Mouse (Mus musculus) lung, postnatal 0 days (tissue): ENCODE measurements around the gene Pou2f2. TPM values are rescaled to one million over a fixed set of nuclear protein-coding genes. Genes with fewer than 3 reads are reported as not detected.

Experiments
- ATAC-seq: fragments of 200-750 bp; cut with Nextera tagmentation; 2 replicates; pipeline ENCODE4 v1.8.0; 2017; ENCODE audit warnings: moderate library complexity
- DNase-seq: peaks from one replicate; pipeline ENCODE4 v3.0.0-alpha.2; 2016; ENCODE audit warnings: low spot score
- H3K27ac ChIP-seq: fragments of 300-500 bp; sonication (generic); 2 replicates; pipeline ENCODE4 v1.5.1; 2014; ENCODE audit warnings: antibody characterized with exemption, mild to moderate bottlenecking, low read length, mixed read lengths
- H3K27me3 ChIP-seq: fragments of 300-500 bp; sonication (generic); replicated peaks from 2 replicates; pipeline ENCODE4 v1.6.1; 2014; ENCODE audit warnings: low read length, mixed read lengths; ENCODE audit not compliant: insufficient read depth
- H3K36me3 ChIP-seq: fragments of 300-500 bp; sonication (generic); 2 replicates; pipeline ENCODE4 v1.6.1; 2014; ENCODE audit warnings: low read length, mixed read lengths; ENCODE audit not compliant: insufficient read depth
- H3K4me1 ChIP-seq: fragments of 300-500 bp; sonication (generic); 2 replicates; pipeline ENCODE4 v1.6.1; 2014; ENCODE audit warnings: antibody characterized with exemption, low read depth, low read length, mixed read lengths; ENCODE audit not compliant: insufficient read depth
- H3K4me2 ChIP-seq: fragments of 300-500 bp; sonication (generic); replicated peaks from 2 replicates; pipeline ENCODE4 v1.6.1; 2014; ENCODE audit warnings: low read depth, mild to moderate bottlenecking, low read length, moderate library complexity, mixed read lengths
- H3K4me3 ChIP-seq: fragments of 300-500 bp; sonication (generic); 2 replicates; pipeline ENCODE4 v1.5.1; 2014; ENCODE audit warnings: low read depth, low read length
- H3K9ac ChIP-seq: fragments of 300-500 bp; sonication (generic); replicated peaks from 2 replicates; pipeline ENCODE4 v1.6.1; 2014; ENCODE audit warnings: low read depth, mild to moderate bottlenecking
- H3K9me3 ChIP-seq: fragments of 300-500 bp; sonication (generic); 2 replicates; pipeline ENCODE4 v1.6.1; 2016; ENCODE audit warnings: low read length, mixed read lengths
- CTCF ChIP-seq: IDR thresholded peaks from 2 replicates; pipeline ENCODE4 v1.5.1; 2016; ENCODE audit warnings: antibody characterized with exemption, mild to moderate bottlenecking
- EP300 ChIP-seq: IDR thresholded peaks from 2 replicates; pipeline ENCODE4 v1.6.1; 2016; ENCODE audit warnings: antibody characterized with exemption, mild to moderate bottlenecking, control low read depth
- WGBS: fragments of 180-500 bp; shearing (Covaris S2); extraction: QIAGEN DNeasy Blood & Tissue Kit; methylation state at CpG from one replicate; pipeline ENCODE4 v1.1.7; 2014; 5-methylcytosine and 5-hydroxymethylcytosine counted together
- polyA plus RNA-seq: library from polyadenylated mRNA; unstranded; fragments of >200 nt; fragmentation: Nextera tagmentation; extraction: Ambion mirVana; gene quantifications from 2 replicates; pipeline ENCODE4 v1.2.1, GENCODE M21; 2015

Pou2f2 gene
- polyA plus RNA-seq = 0.98 and 1.4 TPM in 2 replicates

DNA sequence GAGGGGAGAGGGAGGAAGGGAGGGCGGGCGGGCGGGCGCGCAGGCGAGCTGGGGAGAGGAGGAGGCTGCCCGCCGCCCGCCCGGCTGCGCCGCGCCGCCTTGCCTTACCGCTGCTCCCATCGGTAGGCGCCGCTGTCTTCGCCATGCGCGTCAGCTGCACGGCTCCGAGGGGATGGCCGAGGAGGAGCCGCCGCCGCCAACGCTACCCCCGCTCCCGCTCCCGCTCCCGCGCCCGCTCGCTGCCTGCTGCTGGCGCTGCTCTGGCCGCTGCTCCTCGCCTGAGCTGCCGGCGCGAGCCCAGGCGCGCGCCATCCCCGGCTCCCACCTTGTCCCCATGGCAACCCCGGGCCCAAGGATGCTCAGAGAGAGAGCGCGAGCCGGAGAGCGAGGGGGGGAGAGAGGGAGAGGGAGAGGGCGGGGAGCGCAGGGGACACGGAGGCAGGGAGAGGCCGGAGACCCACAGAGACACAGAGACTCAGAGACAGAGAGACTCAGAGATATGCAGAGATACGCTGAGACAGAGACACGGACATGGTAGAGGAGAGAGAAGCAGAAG lies at the start of gene Pou2f2:
Pou2f2 (minus strand) TSS at position 121 of the 556 bp plus-strand sequence.
- Histone ChIP-seq H3K36me3 (no peaks in the 10 kb centered on the region), H3K27me3 (peaks cover 77% of the 10 kb centered on the region), H3K4me3 (peak within 1 kb of the TSS; percentile 18), H3K27ac (no peak within 1 kb of the TSS), H3K9me3 (no peaks in the 10 kb centered on the region), H3K9ac (no peak within 1 kb of the TSS), H3K4me1 (no peaks in the 10 kb centered on the region), H3K4me2 (peak within 1 kb of the TSS; percentile 64)
- peak; percentile 68 for DNase-seq
- WGBS = 2% methylated on average over 37 of the region's 56 CpGs
- TF ChIP-seq EP300 = no peak
- peak; percentile 55 for TF ChIP-seq CTCF
- ATAC-seq = peak; percentile 86

DNA sequence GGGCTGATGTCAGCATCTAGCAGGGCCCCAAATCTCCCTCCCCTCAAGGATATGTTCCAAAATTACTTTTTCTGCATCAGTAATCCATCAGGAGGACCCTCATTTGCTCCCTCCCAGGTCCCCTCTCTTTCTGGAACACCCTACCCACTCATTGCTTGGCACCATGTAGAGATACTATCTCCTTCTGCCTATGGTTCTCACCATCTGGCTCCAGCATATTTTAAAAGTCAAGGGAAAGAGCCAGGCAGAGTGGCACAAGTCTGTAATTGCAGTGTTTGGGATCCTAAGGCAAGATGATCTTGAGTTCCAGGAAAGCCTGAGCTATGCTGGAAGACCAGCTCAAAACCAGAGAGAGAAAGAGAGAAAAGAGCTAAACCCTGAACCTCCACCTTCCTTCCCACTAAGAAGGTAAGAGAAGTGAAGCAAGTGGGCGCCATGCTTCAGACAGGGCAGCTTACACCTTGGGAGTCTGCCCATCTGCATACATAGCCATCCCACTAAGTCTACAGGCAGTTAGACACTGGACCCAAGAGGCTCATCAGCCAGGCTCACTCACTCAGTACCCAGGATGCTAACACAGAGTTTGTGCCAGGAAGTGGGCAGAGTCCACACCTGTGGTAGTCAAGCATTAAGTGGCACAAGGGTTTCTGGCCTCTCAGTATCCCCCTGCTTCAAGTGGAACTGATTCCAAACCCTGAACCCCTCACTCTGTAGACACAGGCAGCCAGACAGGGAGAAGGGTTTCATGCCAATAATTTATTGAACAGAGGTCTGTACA lies 48.2 kb upstream of the Pou2f2 start:
- Histone ChIP-seq H3K4me3 (no peak overlapping the region), H3K36me3 (peaks cover 51% of the 10 kb centered on the region), H3K9me3 (no peaks in the 10 kb centered on the region), H3K9ac (no peak overlapping the region), H3K27me3 (no peaks in the 10 kb centered on the region), H3K4me1 (no peaks in the 10 kb centered on the region), H3K4me2 (no peak overlapping the region), H3K27ac (no peak overlapping the region)
- WGBS = 93% methylated on average over 1 of the region's 1 CpGs
- TF ChIP-seq CTCF (no peak), EP300 (no peak)
- DNase-seq = no peak
- ATAC-seq = no peak

DNA sequence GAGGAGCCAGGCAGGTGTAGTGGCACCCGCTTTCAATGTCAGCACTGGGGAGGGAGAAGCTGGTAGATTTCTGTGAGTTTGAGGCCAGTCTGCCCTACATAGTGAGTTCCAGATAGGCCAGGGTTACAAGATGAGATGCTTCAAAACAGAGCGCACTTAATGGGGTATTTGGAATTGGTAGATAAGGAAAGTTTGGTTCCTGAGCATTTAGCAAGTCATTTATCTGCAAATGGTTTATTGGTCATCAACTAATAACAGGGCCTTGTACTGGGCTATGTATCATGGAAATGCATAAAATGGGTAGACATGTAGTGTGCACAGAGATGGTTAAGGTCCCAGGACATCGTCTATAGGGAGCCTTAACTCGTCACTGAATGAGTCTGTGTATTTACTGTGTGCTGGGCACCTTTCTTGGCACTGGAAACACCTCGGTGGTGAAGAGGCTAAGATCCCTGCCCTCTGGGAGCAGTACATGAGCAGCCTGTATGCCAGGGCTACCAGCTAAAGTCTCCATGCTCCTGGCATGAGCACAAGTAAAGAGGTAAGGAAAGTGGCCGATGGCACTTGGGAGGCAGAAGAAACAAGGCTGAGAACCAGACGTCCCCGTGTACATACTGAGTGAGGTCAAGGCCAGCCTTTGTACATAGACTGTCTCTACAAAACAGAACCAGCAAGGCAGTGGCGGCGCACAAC lies 42.9 kb upstream of the Pou2f2 start:
- H3K4me2 ChIP-seq = peak overlapping the region; percentile 85
- ATAC-seq = no peak
- H3K27ac ChIP-seq = no peak overlapping the region
- WGBS = 74% methylated on average over 10 of the region's 10 CpGs
- H3K9ac ChIP-seq = 0 out of 2 replicates have a peak overlapping the region, but pooled peaks have one; percentile 5
- no peak for DNase-seq
- no peak overlapping the region for H3K4me3 ChIP-seq
- H3K36me3 ChIP-seq = peaks cover 21% of the 10 kb centered on the region
- no peak for TF ChIP-seq EP300
- no peak for TF ChIP-seq CTCF
- H3K27me3 ChIP-seq = no peaks in the 10 kb centered on the region
- H3K9me3 ChIP-seq = no peaks in the 10 kb centered on the region
- H3K4me1 ChIP-seq = peaks cover 10% of the 10 kb centered on the region

DNA sequence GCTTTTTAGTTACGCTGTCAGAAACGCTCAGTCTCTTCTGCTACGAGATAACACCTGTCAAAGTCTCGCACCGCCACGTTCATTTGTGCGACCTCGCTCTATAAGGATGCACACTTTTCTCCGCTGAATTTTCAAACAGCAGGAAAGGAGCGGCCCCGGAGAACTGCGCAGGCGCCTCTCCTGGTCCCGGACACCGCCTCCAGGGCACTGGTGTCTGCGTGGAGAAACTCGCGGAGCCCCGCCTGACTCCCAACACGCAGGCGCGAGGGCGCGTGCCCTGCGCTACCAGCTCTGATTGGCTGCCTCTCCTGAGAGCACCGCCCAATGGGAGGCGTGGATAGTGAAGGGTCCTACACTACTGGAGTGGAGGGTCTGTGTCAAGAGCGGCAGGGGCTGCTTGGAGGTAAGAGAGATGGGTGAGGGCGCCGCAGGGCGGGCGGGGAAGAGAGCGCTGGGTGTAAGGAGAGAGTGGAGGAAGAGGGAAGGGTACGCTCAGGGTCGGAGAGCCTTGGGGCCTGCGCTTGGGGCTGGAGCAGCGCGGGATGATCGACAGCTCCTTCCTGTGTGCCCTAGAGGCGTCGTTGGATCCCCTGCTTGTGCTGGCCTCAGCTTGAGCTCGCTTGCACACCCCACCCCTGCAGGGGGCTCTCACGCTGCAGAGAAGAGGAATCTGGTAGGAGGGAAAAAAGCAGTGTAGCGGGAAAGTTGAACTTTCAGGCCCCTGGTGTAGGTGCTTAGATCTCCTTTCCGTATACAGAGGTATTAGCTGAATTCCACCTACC lies 41.8 kb upstream of the Pou2f2 start, which contains the start of gene Zfp526:
Zfp526 (plus strand) TSS at position 324 of the 782 bp plus-strand sequence.
- peaks cover 10% of the 10 kb centered on the region for H3K4me1 ChIP-seq
- peak within 1 kb of the TSS; percentile 69 for H3K4me3 ChIP-seq
- no peaks in the 10 kb centered on the region for H3K27me3 ChIP-seq
- no peaks in the 10 kb centered on the region for H3K9me3 ChIP-seq
- peak within 1 kb of the TSS; percentile 65 for H3K9ac ChIP-seq
- WGBS = under 1% methylated on average over 44 of the region's 45 CpGs
- H3K27ac ChIP-seq = peak within 1 kb of the TSS; percentile 90
- ATAC-seq = peak; percentile 93
- peaks cover 14% of the 10 kb centered on the region for H3K36me3 ChIP-seq
- peak; percentile 98 for DNase-seq
- TF ChIP-seq CTCF = peak; percentile 58
- TF ChIP-seq EP300 = no peak
- peak within 1 kb of the TSS; percentile 85 for H3K4me2 ChIP-seq

DNA sequence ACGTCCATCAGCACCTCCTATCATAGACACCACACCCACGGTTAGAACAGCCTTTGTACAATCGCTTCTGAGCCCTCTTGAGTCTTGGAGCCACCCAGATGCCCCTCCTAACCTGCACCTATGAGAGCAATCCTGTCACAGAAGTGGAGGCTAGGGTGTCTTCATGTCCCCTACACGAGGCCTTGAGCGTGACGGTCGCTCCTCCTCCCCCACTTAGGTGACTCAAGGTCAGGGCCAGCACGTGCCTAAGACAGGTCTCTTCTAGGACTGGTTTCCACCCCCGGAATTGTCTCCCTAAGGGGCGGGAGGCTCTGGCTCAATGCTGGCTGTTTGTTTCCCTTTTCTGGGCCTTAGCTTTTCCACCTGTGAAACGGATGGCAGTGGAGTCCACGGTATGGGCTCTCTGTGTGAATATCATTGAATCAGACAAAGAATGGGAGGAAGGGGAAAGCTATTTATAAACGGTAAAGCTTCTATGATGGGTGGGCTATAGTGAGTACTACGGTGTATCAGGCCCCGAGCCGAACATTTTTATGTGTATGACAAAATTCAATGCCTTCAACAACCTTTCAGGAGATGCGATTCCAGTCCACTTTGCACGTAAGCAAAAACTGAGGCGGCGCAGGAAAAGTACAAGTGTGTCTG lies 41.1 kb upstream of the Pou2f2 start, which contains the start of gene Dedd2:
Dedd2 (minus strand) TSS at position 159 of the 645 bp plus-strand sequence.
- DNase-seq = peak; percentile 42
- peak within 1 kb of the TSS; percentile 90 for H3K27ac ChIP-seq
- peak within 1 kb of the TSS; percentile 85 for H3K4me2 ChIP-seq
- peak within 1 kb of the TSS; percentile 68 for H3K9ac ChIP-seq
- TF ChIP-seq CTCF (no peak), EP300 (no peak)
- ATAC-seq = no peak
- peaks cover 10% of the 10 kb centered on the region for H3K4me1 ChIP-seq
- peak within 1 kb of the TSS; percentile 69 for H3K4me3 ChIP-seq
- no peaks in the 10 kb centered on the region for H3K9me3 ChIP-seq
- H3K36me3 ChIP-seq = peaks cover 8% of the 10 kb centered on the region; the same call in 1 of the 2 replicates
- H3K27me3 ChIP-seq = no peaks in the 10 kb centered on the region
- 3% methylated on average over 20 of the region's 20 CpGs for WGBS
